Mouse (Mus musculus) embryonic stem cell, embryonic (primary cell): ENCODE measurements at regions not wholly inside any gene's neighbourhood (a gene's known extent, or its start where the extent isn't known, plus 50 kb on each side); places are given as distances from the start of the nearest gene placed in this dataset.

ENCODE experiments used
- CTCF ChIA-PET, 4 experiments: fragments of 300-600 bp in 2 of 4; fragments of 350-600 bp in 2 of 4; sonication (Branson Sonifier 250); formaldehyde crosslinking; loops; one replicate each; lab custom pipeline; 2022; ENCODE audit warnings: inconsistent platforms in 2 of 4; lab: Charles Lee
- POLR2A ChIA-PET, 4 experiments: fragments of 300-600 bp in 2 of 4; fragments of 350-600 bp in 2 of 4; sonication (Branson Sonifier 250); formaldehyde crosslinking; loops; one replicate each; lab custom pipeline; 2022; ENCODE audit warnings: antibody characterized with exemption in 4 of 4, inconsistent platforms in 1 of 4; lab: Charles Lee

DNA sequence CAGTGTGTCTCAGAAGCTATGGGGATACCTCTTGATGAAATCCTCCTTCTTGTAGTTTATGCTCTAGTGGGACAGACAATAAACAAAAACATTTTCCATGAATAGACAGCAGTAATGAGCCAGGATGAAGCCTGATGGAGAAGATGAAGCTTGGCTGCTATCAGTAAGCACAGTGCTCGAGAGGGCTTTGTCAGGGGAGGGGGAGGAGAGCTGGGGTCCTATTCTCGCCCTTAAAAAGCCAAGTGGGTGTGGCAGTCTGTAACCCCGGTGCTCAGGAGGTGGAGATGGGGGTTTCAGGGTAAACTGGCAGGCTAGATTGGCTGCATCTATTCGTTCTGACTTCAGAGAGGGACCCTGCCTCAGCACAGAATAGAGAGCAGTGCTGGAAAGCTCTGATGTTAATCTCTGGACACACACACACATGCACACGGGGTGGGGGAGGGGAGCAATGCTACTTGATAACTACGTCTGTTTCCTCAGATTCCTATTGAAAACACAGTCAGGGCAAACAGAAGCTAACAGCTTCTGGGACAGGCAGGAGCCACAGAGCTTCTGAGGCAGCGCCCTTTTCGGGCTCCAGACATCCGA lies 118.4 kb downstream of the Nufip1 start:
- POLR2A ChIA-PET = interaction anchor here in 1 of 4 experiments (1.1 to 1.3 kb wide), 2 partner anchors 9 to 12 kb away, joined by 3 to 4 read pairs; no protein-coding TSS in a partner anchor

DNA sequence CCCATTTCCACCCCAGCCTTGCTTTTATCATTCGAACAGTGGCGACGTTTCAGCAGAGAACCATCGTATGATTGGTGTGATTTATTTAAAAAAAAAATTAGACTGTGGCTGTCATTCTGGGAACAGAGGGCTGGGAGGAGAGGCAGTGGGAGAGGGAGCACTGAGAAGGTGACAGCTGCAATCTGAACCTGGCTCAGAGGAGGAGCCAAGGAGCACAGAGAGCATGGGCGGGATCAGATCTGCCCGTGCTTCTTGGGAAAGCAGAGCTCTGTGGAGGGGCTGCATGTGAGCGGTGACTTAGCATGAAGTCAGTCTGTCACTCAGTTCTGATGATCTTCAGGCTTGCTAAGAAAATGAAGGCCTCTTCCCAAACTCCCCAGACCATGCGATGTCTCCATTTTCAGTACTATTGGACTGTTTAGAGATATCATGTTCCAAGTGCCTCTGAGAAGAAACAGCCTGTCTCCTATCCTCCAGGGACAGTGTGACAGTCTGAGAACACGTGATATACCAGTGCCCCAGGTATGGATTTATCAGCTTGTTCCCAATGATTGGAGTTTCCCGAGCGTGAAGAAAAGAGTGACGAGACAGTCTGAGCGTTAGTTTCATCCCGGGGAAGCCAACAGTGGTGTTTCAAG lies 129.3 kb downstream of the Nufip1 start:
- CTCF ChIA-PET = no interaction called here
- POLR2A ChIA-PET = interaction anchor here in 1 of 4 experiments (0.6 to 4.1 kb wide), 5 partner anchors 13 to 266 kb away, joined by 3 to 19 read pairs (median 3); partner anchors contain the start of gene Tsc22d1

More for the DNA sequence above, 118.4 kb downstream of the Nufip1 start:
- CTCF ChIA-PET = no interaction called here

DNA sequence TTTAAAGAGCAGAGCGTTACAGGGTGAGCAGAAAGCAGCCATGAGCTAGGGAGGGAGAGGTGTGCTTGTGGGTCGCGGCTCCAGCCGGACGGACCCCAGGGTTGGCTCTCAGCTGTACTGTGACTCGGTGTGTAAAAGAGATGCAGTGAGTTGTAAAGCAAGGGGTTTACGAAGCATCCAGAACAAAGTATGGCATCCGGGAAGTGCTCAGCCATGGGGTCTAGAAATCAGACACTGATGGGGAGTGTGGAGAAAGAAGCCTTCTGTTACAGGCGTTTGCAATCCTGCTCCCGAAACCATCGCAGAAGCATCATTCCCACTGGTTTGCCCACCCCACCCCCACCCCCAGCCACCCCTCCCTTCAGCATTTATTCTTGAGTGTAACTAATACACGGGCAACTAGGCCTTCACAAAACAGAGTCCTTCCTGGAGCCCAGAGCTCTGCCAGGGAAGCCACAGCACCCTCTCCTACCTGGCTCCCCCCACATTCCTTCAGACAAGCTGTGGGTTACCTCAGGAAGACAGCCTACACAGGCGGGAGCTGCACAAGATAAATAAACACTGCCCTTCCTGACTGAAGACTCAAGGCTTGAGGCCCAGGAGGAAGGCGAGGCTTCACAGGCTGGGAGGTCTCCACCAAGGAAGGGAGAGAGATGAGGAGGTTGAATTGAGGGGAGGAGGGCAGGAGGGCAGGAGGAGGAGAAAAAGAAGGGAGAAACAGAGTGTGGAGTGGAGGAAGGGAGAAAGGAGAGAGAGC lies 133.1 kb downstream of the Nufip1 start:
- CTCF ChIA-PET = interaction anchor here in 1 of 4 experiments (1.0 to 2.5 kb wide), 2 partner anchors 23 to 180 kb away, joined by 3 to 8 read pairs; no protein-coding TSS in a partner anchor
- POLR2A ChIA-PET = interaction anchor here in 3 of 4 experiments (0.5 to 3.9 kb wide), 26 partner anchors 12 to 457 kb away, joined by 3 to 31 read pairs (median 3); partner anchors contain the start of genes Tsc22d1 (in 2 of the 3) and Slc25a30 (in 1 of the 3)

DNA sequence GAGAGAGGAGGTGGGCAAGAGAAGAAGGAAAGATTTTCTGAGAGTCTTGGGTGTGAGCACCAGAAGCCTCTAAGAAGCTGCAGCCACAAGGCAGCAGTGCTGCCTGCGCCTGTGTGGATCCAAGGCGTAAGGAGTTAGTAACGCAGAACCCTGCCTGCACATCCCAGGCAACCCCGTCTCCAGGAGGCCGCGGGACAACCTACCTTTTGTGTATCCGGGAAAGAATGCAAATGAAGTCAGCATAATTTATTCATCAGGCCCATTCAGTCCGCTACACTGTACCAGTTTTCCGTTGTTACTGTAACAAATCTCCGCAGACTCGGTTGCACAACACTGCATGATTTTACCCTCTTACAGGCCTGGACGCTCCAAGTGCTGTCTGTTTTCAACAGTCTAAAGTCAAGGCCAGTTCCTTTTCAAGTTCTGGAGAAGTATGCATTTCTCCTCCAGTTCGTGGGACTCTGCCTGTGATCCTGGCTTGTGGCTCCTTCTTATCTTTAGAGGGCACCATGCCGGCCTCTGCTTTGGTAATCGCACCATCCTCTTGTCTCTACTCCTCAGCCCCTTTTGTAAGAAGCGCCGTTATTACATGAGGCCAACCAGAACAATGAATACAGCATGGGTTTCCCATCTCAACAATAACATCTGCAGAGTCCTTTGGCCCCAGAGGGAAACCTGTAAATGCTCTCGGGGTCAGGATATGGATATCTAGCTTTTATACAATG lies 133.8 kb downstream of the Nufip1 start:
- ChIA-PET CTCF (interaction anchor here in 1 of 4 experiments (1.0 to 2.5 kb wide), 3 partner anchors 22 to 229 kb away, joined by 3 to 8 read pairs (median 4); no protein-coding TSS in a partner anchor), POLR2A (interaction anchor here in 3 of 4 experiments (0.5 to 3.9 kb wide), 36 partner anchors 9 to 458 kb away, joined by 3 to 31 read pairs (median 4); partner anchors contain the start of genes Tsc22d1 (in 3 of the 3) and Slc25a30 (in 1 of the 3))

DNA sequence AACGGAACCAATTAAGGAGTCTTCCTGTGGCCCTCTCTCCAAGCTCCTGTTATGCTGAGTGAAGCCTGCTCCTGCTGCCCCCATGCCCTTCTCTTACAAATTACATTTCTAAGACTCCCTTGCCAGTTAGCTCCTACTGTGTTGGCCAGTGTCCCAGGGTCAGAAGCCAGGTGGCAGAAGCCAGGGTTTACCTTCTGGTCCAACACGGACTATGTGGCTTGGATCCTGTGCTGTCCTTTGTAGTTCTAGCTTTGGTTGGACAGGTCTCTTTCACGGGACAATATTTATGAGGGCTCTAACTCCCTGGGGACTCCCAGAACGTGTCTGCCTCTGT lies 134.3 kb downstream of the Nufip1 start:
- CTCF ChIA-PET = interaction anchor here in 2 of 4 experiments (0.6 to 2.5 kb wide), 3 partner anchors 22 to 229 kb away, joined by 4 to 8 read pairs (median 5); no protein-coding TSS in a partner anchor
- POLR2A ChIA-PET = interaction anchor here in 3 of 4 experiments (0.6 to 3.9 kb wide), 23 partner anchors 9 to 410 kb away, joined by 3 to 31 read pairs (median 4); partner anchors contain the start of gene Tsc22d1 (in 3 of the 3)

DNA sequence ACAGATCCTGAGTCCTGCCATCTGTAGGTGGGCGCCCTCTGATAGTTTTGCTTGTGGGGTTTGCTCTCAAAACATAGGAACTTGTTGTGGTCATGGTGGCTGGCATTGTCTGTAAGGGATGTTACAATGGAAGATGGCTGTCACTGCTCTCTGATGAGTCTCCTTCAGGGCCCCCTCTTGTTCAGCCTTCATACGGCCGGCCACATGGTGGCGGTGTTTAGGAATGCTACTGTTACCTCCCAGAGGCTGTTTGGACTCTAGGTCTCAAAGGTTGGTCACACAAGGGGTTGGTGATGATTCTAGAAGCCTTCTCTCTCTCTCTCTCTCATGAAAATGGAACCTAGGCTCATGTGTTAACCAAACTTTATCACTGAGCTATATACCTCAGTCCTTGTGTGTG lies 137.0 kb downstream of the Nufip1 start:
- POLR2A ChIA-PET = interaction anchor here in 2 of 4 experiments (0.8 to 1.7 kb wide), 6 partner anchors 16 to 226 kb away, joined by 3 to 5 read pairs (median 3); no protein-coding TSS in a partner anchor
- CTCF ChIA-PET = interaction anchor here in 3 of 4 experiments (0.7 to 2.6 kb wide), 4 partner anchors 19 to 371 kb away, joined by 3 to 8 read pairs (median 4); no protein-coding TSS in a partner anchor

DNA sequence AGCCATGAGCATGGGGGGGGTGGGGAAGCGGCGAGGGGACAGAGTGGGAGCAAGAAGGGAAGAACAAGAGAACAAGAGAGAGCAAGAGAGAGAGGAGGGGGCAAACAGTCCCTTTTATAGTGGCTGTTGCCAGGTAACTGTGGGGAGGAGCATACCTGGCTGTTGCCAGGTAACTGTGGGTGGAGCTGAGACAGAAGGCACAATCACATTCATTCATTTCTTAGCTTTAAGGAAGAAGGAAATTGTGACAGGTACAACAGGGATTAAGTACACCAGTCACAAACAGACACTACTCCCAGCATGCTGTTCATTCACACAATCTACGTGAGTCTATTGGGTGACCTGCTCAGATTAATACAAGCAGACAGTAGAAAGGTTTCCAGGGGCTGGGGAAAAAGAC lies 143.2 kb downstream of the Nufip1 start:
- POLR2A ChIA-PET = interaction anchor here in 3 of 4 experiments (0.6 to 2.1 kb wide), 9 partner anchors 8 to 1629 kb away, joined by 3 to 11 read pairs (median 5); partner anchors contain the start of gene Tsc22d1 (in 1 of the 3)
- CTCF ChIA-PET = interaction anchor here in 1 of 4 experiments (1.2 kb wide), 1 partner anchor 13 kb away, joined by 4 read pairs; no protein-coding TSS in a partner anchor

DNA sequence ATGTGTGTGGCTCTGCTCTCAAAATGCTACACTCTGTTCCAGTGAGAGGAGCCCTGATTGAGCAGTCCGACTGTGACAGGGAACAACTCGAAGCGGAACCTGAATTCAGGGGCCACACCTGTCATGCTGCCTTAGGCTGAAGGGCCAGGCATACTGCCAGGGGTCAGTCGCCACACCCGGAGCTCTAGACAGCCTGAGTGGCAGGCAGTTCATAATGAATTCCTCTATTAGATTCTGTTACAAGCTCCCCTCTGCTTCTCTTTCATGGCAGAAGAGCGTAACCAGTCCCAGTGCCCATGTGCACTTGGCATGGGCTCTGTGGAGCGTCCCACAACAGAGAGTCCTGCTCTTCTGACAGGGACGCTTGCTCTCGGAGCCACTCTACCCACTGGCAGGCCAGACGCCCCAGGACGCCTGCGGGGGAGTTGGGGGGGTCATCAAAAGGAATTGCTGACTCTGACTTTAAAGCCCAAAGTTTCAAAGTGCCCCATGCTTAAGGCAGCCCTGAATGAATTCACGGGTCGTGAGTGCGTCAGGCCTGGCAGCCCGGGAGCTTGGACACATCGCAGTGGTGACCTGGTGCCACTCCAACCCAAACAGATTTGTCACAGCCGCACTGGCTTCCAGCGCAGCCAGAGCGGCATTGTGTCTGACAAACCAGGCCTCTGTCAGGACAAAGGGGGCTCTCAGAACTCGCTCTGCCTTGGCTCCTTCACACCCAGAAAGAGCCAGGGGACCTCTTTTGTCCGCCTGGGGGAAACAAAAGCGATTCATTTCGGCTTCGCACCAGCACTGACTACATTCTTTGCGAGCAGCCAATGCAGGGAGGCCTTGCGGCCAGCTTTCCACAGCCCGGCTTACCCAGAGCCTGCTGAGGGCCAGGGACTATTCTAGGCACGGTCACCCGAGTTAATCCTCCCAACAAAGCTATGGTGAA lies 144.1 kb downstream of the Nufip1 start:
- ChIA-PET POLR2A (interaction anchor here (0.7 to 2.1 kb wide), 14 partner anchors 9 to 279 kb away, joined by 3 to 11 read pairs (median 4); no protein-coding TSS in a partner anchor), CTCF (interaction anchor here in 3 of 4 experiments (0.9 to 1.2 kb wide), 3 partner anchors 12 to 220 kb away, joined by 3 to 4 read pairs (median 4); no protein-coding TSS in a partner anchor)

DNA sequence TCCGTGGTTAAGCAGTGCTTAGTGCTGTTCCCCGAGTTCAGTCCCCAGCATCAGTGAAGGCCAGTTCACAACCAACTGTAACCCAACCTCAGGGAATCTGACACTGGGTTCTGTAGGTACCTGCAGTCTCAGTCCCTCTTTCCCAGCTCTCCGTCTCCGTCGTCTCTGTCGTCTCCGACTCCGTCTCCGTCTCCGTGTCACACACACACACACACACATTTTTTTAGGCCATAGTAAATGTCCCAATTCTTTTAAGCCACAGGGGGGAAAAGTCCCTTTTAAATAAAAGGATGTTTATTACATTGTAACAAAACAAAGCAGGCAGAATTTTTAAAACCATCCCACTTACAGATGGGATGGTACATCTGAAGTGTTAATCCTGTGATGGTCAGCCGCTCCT lies 145.3 kb downstream of the Nufip1 start:
- ChIA-PET POLR2A (interaction anchor here in 2 of 4 experiments (0.8 to 2.1 kb wide), 8 partner anchors 8 to 86 kb away, joined by 3 to 11 read pairs (median 4); no protein-coding TSS in a partner anchor), CTCF (interaction anchor here in 1 of 4 experiments (1.0 kb wide), 1 partner anchor 218 kb away, joined by 4 read pairs; no protein-coding TSS in a partner anchor)

DNA sequence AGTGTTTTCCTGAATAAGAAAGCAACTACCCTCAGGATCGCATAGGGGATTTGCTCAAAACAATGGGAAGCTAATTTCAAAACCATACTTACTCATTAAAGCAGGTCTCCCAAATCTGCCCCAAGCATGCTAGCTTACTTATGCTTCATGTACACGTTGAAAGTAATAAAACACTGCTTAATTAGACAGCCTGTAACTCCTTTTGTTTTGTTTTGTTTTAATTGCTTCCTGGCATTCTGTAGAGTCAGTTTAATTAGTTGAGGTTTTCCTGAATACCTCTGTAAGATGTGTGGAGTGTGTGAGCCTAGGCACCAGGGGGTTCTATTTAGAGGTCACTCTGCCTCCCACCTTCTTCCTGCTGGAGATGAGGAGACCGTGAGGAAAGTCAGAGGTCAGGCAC lies 147.9 kb downstream of the Nufip1 start:
- CTCF ChIA-PET = no interaction called here
- POLR2A ChIA-PET = interaction anchor here in 1 of 4 experiments (1.9 kb wide), 1 partner anchor 9 kb away, joined by 5 read pairs; no protein-coding TSS in a partner anchor

DNA sequence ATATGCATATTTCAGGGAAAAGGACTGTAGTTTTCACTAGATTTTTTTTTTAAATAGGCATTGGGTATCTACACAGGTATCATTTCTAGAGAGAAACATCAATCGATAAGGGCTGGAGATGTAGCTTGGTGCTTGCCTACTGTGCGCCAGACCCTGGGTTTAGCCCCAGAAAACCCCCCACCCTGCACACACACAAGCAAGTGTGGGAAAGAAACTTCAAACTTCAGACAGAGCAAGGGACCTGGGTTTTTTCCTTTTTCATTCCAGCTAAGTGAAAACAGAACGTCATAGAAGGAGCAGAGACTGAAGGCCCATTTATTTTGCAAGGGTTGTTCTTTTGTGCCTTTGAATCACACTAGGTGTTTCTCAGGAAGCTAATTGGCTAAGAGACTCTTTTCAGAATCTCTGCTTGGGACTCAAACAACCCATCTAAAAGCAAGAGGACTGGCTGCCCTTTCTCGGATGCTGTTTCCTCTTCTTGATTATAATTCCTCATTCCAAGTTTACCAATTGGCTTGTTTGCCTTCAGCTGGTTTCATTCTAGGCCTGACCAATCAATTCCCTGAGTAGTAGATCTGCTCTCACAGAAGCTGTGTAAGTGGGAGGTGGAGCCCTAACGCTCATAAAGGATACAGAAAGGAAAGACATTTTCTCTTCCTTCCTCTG lies 150.1 kb downstream of the Nufip1 start:
- ChIA-PET POLR2A (interaction anchor here in 2 of 4 experiments (0.7 to 1.8 kb wide), 6 partner anchors 15 to 217 kb away, joined by 3 to 5 read pairs (median 3); no protein-coding TSS in a partner anchor), CTCF (no interaction called here)

DNA sequence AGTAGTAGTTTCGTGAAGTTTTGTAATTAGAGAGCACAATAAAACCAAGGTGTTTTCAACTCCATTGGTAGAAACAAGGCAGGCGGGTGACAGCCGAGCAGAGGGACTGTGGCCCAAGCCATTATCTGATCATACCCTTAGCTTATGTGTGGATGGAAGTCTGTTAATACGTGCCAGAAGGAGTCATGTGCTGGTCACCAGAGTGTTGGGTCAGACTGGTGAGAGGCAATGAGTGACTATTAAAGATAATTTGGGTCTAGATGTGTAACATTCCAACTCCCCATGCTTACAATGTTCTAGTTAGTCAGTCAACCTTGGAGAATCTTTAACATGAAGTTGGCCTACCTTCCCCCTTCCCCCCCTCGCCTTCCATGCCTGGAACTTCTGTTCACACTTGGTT lies 151.1 kb upstream of the Tsc22d1 start:
- CTCF ChIA-PET = interaction anchor here in 1 of 4 experiments (1.2 kb wide), 1 partner anchor 9 kb away, joined by 3 read pairs; no protein-coding TSS in a partner anchor
- POLR2A ChIA-PET = interaction anchor here in 3 of 4 experiments (0.7 to 2.0 kb wide), 3 partner anchors 9 to 110 kb away, joined by 3 to 5 read pairs (median 3); no protein-coding TSS in a partner anchor

DNA sequence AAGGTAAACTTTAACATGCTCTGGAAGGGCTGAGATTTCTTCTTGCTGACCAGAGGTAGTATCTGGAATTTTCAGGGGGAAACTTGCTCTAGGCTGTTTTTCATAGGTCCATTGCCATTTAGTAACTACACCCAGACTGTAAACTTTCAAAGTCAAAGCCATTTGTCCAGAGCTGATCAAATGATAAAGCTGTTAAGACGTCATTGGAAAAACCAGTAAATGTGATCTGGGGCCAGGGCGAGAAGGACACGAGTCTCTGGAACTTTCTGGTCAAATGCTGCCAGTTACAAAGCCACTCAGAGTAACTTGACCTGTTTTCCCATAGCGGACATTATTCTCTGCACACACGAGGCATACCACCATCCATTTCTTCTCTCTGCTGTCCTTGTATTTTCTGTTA lies 148.9 kb upstream of the Tsc22d1 start:
- POLR2A ChIA-PET = interaction anchor here in 3 of 4 experiments (0.7 to 3.2 kb wide), 14 partner anchors 10 to 240 kb away, joined by 3 to 17 read pairs (median 4); partner anchors contain the start of gene Tsc22d1 (in 1 of the 3)
- CTCF ChIA-PET = interaction anchor here (0.5 to 2.2 kb wide), 21 partner anchors 9 to 1098 kb away, joined by 3 to 19 read pairs (median 4); partner anchors contain the start of gene Tsc22d1 (in 1 of the 4)

DNA sequence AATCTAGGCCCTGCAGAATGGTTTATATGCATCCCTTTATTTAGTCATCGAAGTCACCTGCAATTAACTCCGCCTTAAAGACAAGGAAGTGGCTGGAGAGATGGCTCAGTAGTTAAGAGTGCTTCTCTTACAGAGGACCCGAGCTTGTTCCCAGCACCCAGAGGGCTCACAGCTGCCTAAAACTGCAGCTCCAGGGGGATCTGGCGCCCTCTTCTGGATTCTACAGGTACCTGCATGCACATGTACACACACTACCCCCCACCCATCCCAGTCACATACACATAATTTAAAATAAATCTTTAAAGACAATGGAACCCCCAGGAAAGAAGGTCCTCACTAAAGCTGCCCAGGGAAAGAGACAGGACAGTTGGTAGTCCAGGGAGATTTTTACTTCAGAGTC lies 148.5 kb upstream of the Tsc22d1 start:
- ChIA-PET POLR2A (interaction anchor here in 3 of 4 experiments (0.6 to 3.2 kb wide), 23 partner anchors 9 to 239 kb away, joined by 3 to 17 read pairs (median 4); partner anchors contain the start of gene Tsc22d1 (in 2 of the 3)), CTCF (interaction anchor here (0.5 to 2.2 kb wide), 25 partner anchors 9 to 1098 kb away, joined by 3 to 19 read pairs (median 4); partner anchors contain the start of gene Tsc22d1 (in 1 of the 4))

DNA sequence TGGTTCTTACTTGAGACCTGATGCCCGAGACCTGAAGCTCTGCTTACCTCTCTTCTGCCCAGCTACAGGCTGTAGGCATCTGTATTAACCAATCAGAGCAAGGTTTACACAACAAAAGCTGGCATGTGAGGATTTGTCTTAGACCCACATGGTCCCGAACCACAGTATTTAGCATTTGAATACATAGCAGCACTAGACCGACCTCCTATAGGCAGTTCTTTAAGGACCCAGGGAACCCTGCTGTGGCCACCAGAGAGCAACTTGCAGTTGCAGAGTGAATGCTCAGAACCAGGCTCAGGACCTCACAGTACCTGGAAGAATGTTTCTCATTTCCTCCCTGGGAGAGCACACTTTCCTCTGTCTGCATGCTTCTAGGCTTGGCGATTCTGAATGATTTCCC lies 147.7 kb upstream of the Tsc22d1 start:
- ChIA-PET POLR2A (interaction anchor here in 3 of 4 experiments (0.5 to 3.2 kb wide), 35 partner anchors 8 to 253 kb away, joined by 3 to 17 read pairs (median 4); partner anchors contain the start of gene Tsc22d1 (in 3 of the 3)), CTCF (interaction anchor here (0.6 to 2.2 kb wide), 17 partner anchors 10 to 253 kb away, joined by 3 to 8 read pairs (median 4); no protein-coding TSS in a partner anchor)
